Mouse (Mus musculus) G1E (cell line): ENCODE data around the gene Slc35a1.

Experiments
- CTCF ChIP-seq: IDR thresholded peaks from 2 replicates; pipeline ENCODE4 v1.5.1; 2012; ENCODE audit warnings: low read depth, low read length, inconsistent platforms, mixed read lengths
- GATA1 ChIP-seq: IDR thresholded peaks from 2 replicates; pipeline ENCODE4 v1.6.1; 2012; ENCODE audit warnings: borderline replicate concordance, low read length, inconsistent platforms, mixed read lengths

DNA sequence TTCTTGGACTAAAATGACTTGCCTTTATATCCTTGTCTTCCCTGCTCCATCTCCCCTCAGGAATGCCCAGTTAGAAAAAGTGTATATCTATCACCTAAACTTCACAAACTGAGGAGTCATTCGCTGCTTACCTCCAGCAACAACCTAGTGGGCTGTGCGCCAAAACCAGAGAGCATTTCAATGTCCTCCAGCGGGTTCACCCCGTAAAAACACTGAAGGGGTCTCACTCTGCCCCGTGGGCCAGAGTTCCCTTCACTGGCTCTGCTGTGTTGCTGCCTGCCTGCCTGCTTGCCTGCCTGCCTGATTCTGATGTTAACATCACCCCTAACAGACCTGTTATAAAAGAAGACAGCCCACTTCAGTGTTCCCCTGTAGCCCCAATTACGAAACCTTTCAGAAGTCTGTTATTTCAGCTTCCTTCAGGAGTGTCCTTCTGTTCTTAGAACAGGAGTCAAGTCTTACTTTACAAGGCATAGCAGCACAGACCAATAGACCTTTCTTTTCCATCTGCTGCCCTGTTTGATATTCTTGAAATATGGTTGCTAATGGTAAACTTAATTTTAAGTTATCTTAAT lies 73.6 kb downstream of the Slc35a1 start:
- no peak for TF ChIP-seq CTCF
- TF ChIP-seq GATA1: no peak
